Mouse (Mus musculus) Patski (cell line): ENCODE data around the gene C1rl. TPM values are rescaled to one million over a fixed set of nuclear protein-coding genes. Genes with fewer than 3 reads are reported as not detected.
"Not testable (repeated sequence)": the region's sequence is repeated elsewhere in the genome, so short reads cannot be mapped to it uniquely, and the experiment has no call there.

Experiments
- ATAC-seq: fragments of 100-300 bp; one replicate; pipeline ENCODE4 v1.8.0; 2021
- CTCF ChIA-PET: fragments of 350-600 bp; sonication (Branson Sonifier 250); formaldehyde crosslinking; loops from one replicate; lab custom pipeline; 2022; ENCODE audit warnings: inconsistent platforms; lab: Charles Lee
- POLR2A ChIA-PET: fragments of 350-600 bp; sonication (Branson Sonifier 250); formaldehyde crosslinking; loops from one replicate; lab custom pipeline; 2022; ENCODE audit warnings: antibody characterized with exemption, inconsistent platforms; lab: Charles Lee
- DNase-seq: peaks from one replicate; pipeline ENCODE4 v3.0.0-alpha.2; 2011; ENCODE audit warnings: low read depth, low spot score
- H3K27me3 ChIP-seq: fragments of 371-371 bp; one replicate; pipeline ENCODE4 v1.5.1; 2021
- CTCF ChIP-seq: fragments of 100-300 bp; IDR thresholded peaks from one replicate; pipeline ENCODE4 v1.5.1; 2021
- in situ Hi-C: fragments of 300-500 bp; cut with MboI; formaldehyde crosslinking; loops from 3 replicates; pipeline ENCODE4 v1.11.1; 2018; ENCODE audit warnings: low pct_unique_long_range_greater_than_20kb, mixed read lengths
- polyA plus RNA-seq: library from polyadenylated mRNA; unstranded; gene quantifications from one replicate; pipeline ENCODE4 v1.2.3, GENCODE M21; 2021

Gene C1rl
- polyA plus RNA-seq, 1 experiment from 2014 or later = 20.3 TPM

DNA sequence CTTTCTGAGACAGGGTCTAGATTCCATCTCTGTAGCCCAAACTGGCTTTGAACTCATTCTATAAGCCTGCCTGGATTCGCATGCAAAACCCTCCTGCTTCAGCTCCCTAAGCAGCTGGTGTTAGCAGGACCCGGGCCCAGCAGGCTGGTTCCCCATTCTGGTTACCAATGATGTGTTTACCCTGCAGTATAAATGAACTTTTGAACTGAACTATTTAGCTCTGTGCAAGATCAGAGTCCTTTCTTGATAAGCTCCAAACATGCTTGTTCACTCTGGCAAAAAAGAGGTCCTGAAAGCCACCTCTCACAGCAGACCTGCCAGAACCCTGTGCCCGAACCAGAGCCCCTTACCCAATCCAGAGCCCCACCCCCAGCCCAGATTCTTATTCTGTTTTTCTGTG is 35.0 kb downstream of the C1rl start:
- ChIA-PET POLR2A (interaction anchor here (0.6 to 0.7 kb wide), 2 partner anchors 9 to 258 kb away, joined by 3 read pairs; no protein-coding TSS in a partner anchor), CTCF (interaction anchor here (1.3 to 1.8 kb wide), 3 partner anchors 15 to 46 kb away, joined by 3 to 4 read pairs (median 3); partner anchors contain the start of gene C1rl)
- no peak for ATAC-seq
- peaks cover 3% of the 10 kb centered on the region for H3K27me3 ChIP-seq
- in situ Hi-C loops = loop anchor here (5.0 to 25.0 kb wide), 3 partner anchors 34 to 591 kb away; no protein-coding TSS in a partner anchor
- no peak for DNase-seq
- no peak for TF ChIP-seq CTCF

GRCm38 (mm10) chr6:124531077-124531476 is 38.2 kb downstream of the C1rl start:
- ATAC-seq (no peak), DNase-seq (no peak)
- peaks cover 5% of the 10 kb centered on the region for H3K27me3 ChIP-seq
- TF ChIP-seq CTCF = no peak
- POLR2A ChIA-PET = no interaction called here
- in situ Hi-C loops = loop anchor here (10.0 to 25.0 kb wide), 3 partner anchors 104 to 594 kb away; partner anchors contain the start of gene C1s2
- CTCF ChIA-PET = no interaction called here

GRCm38 (mm10) chr6:124536125-124536829 is 43.4 kb downstream of the C1rl start:
- CTCF ChIA-PET, DNase-seq, H3K27me3 ChIP-seq, ATAC-seq: not testable (repeated sequence)
- in situ Hi-C loops = loop anchor here (10.0 to 25.0 kb wide), 3 partner anchors 99 to 599 kb away; partner anchors contain the start of gene C1s2
- POLR2A ChIA-PET = interaction anchor here (0.7 kb wide), 1 partner anchor 1610 kb away, joined by 8 read pairs; no protein-coding TSS in a partner anchor

GRCm38 (mm10) chr6:124541176-124541575 is 48.3 kb downstream of the C1rl start:
- ATAC-seq, POLR2A ChIA-PET, DNase-seq, H3K27me3 ChIP-seq: not testable (repeated sequence)
- CTCF ChIA-PET = interaction anchor here (0.9 kb wide), 1 partner anchor 60 kb away, joined by 3 read pairs; no protein-coding TSS in a partner anchor
- in situ Hi-C loops = loop anchor here (10.0 to 25.0 kb wide), 3 partner anchors 66 to 604 kb away; no protein-coding TSS in a partner anchor

DNA sequence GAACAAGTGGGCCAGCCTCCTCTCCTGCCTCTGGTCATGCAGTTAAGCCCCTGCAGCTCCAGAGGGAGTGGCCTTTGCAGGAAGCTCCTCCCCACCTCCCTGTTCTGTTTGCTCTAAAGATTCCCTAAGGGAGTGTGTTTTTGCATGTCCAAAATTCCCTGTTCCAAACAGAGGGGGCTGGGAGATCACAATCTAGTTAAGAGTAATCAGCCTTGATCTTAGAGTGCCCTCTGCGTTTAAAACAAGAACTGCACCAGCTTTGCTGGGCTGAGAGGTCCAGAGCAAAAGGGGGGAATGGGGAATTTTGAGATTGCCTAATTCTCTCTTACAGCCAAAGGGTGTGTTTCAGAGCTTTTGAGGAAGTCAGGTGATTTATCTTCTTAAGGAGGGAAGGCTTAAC is 49.4 kb downstream of the C1rl start, which contains the start of gene C1s1:
Gene C1s1 (minus strand): TSS at position 76 of the 400 bp plus-strand sequence.
- peak; percentile 86 for TF ChIP-seq CTCF
- H3K27me3 ChIP-seq, POLR2A ChIA-PET: not testable (repeated sequence)
- ATAC-seq = peak; percentile 79
- CTCF ChIA-PET = interaction anchor here (0.7 to 1.6 kb wide), 10 partner anchors 12 to 165 kb away, joined by 3 to 10 read pairs (median 4); partner anchors contain the start of gene C1rl
- peak; percentile 25 for DNase-seq
- in situ Hi-C loops = loop anchor here (10.0 to 25.0 kb wide), 3 partner anchors 67 to 605 kb away; no protein-coding TSS in a partner anchor

DNA sequence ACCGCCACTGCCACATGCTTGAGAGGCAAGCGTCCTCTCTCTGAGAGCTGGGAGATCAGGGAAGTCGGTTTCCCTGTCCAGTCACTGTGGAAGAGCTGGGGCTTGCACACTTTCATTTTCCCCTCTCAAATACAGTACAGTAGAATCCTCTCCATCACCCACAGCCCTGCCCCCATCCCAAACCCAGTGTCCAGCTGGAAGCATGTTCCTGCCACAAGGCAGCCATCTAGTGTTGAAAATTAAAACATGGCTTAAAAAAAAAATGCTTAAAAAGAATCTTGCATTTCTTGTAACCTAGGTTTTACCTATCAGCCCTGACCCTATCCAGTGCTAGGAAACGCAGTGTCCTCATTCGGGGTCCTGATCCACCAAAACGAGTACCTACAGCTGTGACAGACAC is 51.6 kb downstream of the C1rl start:
- in situ Hi-C loops = loop anchor here (10.0 to 25.0 kb wide), 3 partner anchors 70 to 607 kb away; no protein-coding TSS in a partner anchor
- POLR2A ChIA-PET = no interaction called here
- CTCF ChIA-PET = interaction anchor here (1.2 kb wide), 1 partner anchor 52 kb away, joined by 5 read pairs; the partner anchor contains the start of gene C1rl
- peak; percentile 21 for TF ChIP-seq CTCF
- H3K27me3 ChIP-seq = no peaks in the 10 kb centered on the region
- DNase-seq = no peak
- no peak for ATAC-seq

GRCm38 (mm10) chr6:124545425-124545824 is 52.5 kb downstream of the C1rl start:
- no peak for DNase-seq
- H3K27me3 ChIP-seq = no peaks in the 10 kb centered on the region
- TF ChIP-seq CTCF = peak; percentile 57
- in situ Hi-C loops = loop anchor here (10.0 to 25.0 kb wide), 3 partner anchors 71 to 608 kb away; no protein-coding TSS in a partner anchor
- CTCF ChIA-PET = interaction anchor here (1.2 kb wide), 1 partner anchor 53 kb away, joined by 5 read pairs; the partner anchor contains the start of gene C1rl
- ATAC-seq = no peak
- POLR2A ChIA-PET = interaction anchor here (0.7 kb wide), 1 partner anchor 112 kb away, joined by 7 read pairs; no protein-coding TSS in a partner anchor

DNA sequence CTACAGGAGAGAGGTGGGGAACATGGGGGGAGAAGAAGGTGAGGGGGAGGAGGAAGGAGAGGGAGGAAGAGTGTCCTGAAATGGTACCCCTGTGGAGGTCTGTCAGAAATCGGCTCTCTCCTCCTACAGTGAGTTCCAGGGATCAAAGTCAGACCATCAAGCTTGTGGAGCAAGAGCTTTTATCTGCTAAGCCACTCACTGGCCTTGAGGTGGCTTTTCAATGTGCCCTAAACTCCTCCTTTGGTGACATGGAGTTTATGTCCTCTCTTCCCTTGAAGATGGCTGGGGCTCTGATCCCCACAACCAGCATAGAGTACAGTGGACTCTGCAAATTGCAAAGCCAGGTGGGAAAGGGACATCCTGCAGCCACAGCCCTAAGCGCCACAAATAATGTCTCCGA is 55.1 kb downstream of the C1rl start:
- H3K27me3 ChIP-seq, POLR2A ChIA-PET, ATAC-seq, CTCF ChIA-PET, DNase-seq: not testable (repeated sequence)
- in situ Hi-C loops = loop anchor here (10.0 to 25.0 kb wide), 3 partner anchors 73 to 611 kb away; no protein-coding TSS in a partner anchor

DNA sequence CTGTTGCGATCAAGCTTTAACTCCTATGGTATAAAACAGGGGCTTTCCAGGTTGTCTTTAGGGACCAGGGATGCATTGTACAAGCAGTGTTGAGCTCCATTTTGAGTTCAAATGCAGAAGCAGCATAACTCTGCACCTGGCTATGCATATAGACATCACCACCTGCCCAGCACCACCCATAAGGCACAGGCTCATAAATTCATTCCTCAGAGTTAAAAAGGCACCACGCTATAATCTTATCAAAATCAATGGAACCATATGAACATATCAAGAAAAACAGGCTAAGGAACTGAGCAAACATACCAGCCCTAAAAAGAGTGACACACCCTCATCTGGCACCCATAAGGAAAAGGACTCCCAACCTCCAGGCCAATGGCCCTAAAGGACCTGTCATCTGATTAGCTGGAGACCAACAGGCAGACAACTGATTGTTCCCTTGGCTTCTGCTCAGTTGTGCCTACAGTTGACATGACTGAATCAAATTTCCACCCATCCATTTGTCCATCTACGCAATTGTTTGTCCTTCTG is 56.2 kb downstream of the C1rl start:
- ChIA-PET CTCF (no interaction called here), POLR2A (no interaction called here)
- TF ChIP-seq CTCF = no peak
- in situ Hi-C loops = loop anchor here (10.0 to 25.0 kb wide), 3 partner anchors 74 to 612 kb away; no protein-coding TSS in a partner anchor
- peaks cover 9% of the 10 kb centered on the region for H3K27me3 ChIP-seq
- no peak for DNase-seq
- ATAC-seq = no peak

DNA sequence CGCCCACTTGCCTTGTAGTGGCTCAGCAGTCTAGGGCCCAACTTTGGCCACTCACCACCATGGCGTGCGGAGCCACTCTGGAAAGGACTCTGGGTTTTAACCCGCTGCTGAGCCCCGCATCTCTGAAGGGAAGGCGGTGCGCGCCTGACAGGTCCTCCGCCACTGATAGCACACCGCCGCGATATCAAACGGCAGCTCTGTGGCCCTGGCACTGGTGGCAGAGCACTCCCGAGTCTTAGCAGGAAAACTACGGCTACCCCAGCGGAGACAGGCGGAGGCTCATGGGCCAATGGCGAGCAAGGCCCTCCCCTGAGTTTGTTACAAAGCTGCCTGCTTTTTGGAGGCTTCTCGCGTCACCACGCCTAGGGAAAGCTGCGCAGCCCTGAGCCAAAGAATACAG is 59.9 kb downstream of the C1rl start:
- in situ Hi-C loops = no loop called here
- TF ChIP-seq CTCF = no peak
- POLR2A ChIA-PET = no interaction called here
- CTCF ChIA-PET = no interaction called here
- DNase-seq (no peak), ATAC-seq (no peak)
- H3K27me3 ChIP-seq = peaks cover 13% of the 10 kb centered on the region

- ATAC-seq, CTCF ChIA-PET, in situ Hi-C loops, POLR2A ChIA-PET, DNase-seq: not testable (repeated sequence)
- H3K27me3 ChIP-seq = peaks cover 13% of the 10 kb centered on the region
Observed at GRCm38 (mm10) chr6:124555956-124556355, 63.0 kb downstream of the C1rl start.
